ENCODE assay signal across 19 mouse cellular contexts in genomic region chr1:171119405-171119804, GRCm38 (mm10). TPM values are rescaled to one million over a fixed set of nuclear protein-coding genes. Genes with fewer than 3 reads are reported as not detected.
DNase-seq lines count a peak whose midpoint lies in the region.
"Had no signal": no experiment of that assay in that cellular context is flagged by ENCODE, and none has a peak within 500 bp of the region (broad histone marks: within the 10 kb centered on the region; RNA-seq: fewer than 3 reads in every experiment).

No protein-coding gene starts in this region.

- H3K4me3 ChIP-seq in hindbrain, embryonic 10.5 days = no peak overlapping the region
- H3K4me3 ChIP-seq: embryonic facial prominence, embryonic 10.5 days; embryonic facial prominence, embryonic 12.5 days; forebrain, embryonic 13.5 days; forebrain, embryonic 15.5 days had no signal

- peak; percentile 11 for DNase-seq in right cerebral cortex, adult 18-20 months
- no peak for DNase-seq in right cerebral cortex, postnatal 36 days (ENCODE audit: low spot score in 2 of 2)
- DNase-seq in induced T-regulatory cell, adult 2 months (ENCODE audit: low read depth) = peak; percentile 32
- DNase-seq in hindbrain, embryonic 10.5 days (ENCODE audit: low spot score) = no peak
- DNase-seq in left cerebral cortex, adult 9 months (ENCODE audit: low spot score in 2 of 2) = no peak
- DNase-seq: adrenal gland, adult 2 months; adrenal gland, postnatal 10 days; adrenal gland, postnatal 25 days; cerebellum, adult 11-12 months; cerebellum, adult 2 months; cerebellum, adult 9-10 months; cerebellum, postnatal 10 days; cerebellum, postnatal 25 days; forebrain, postnatal 0 days had no signal

- no peaks in the 10 kb centered on the region for H3K36me3 ChIP-seq in hindbrain, embryonic 10.5 days
- H3K36me3 ChIP-seq: embryonic facial prominence, embryonic 10.5 days; embryonic facial prominence, embryonic 12.5 days; forebrain, embryonic 15.5 days had no signal

- no peak overlapping the region for H3K27ac ChIP-seq in hindbrain, embryonic 10.5 days
- H3K27ac ChIP-seq: embryonic facial prominence, embryonic 10.5 days; embryonic facial prominence, embryonic 12.5 days; forebrain, embryonic 13.5 days; forebrain, embryonic 15.5 days had no signal

- 87% methylated on average over 14 of the region's 14 CpGs for whole genome bisulfite sequencing in hindbrain, embryonic 10.5 days

- H3K9me3 ChIP-seq in hindbrain, embryonic 10.5 days = no peaks in the 10 kb centered on the region
- H3K9me3 ChIP-seq: embryonic facial prominence, embryonic 10.5 days; embryonic facial prominence, embryonic 12.5 days; forebrain, embryonic 13.5 days; forebrain, embryonic 15.5 days had no signal

- no peaks in the 10 kb centered on the region for H3K27me3 ChIP-seq in hindbrain, embryonic 10.5 days (ENCODE audit: insufficient read depth, poor library complexity, severe bottlenecking)
- H3K27me3 ChIP-seq: embryonic facial prominence, embryonic 12.5 days; forebrain, embryonic 13.5 days; forebrain, embryonic 15.5 days had no signal

- H3K4me1 ChIP-seq in hindbrain, embryonic 10.5 days (replicated peaks) = peaks cover 16% of the 10 kb centered on the region
- H3K4me1 ChIP-seq: forebrain, embryonic 13.5 days had no signal

RNA-seq across cellular contexts. Expression of gene Cfap126, which starts 5.7 kb away (rescaled TPM):
- polyA plus RNA-seq in hindbrain, embryonic 10.5 days (2016; fragmentation: Nextera tagmentation; extraction: Ambion mirVana) = 5.4 and 13.0 TPM in 2 replicates

RNA-seq across cellular contexts. Expression of gene Sdhc, which starts 31.0 kb away (rescaled TPM):
- polyA plus RNA-seq in hindbrain, embryonic 10.5 days (2016; fragmentation: Nextera tagmentation; extraction: Ambion mirVana) = 295 and 301 TPM in 2 replicates

RNA-seq across cellular contexts. Expression of gene Mpz, which starts 31.1 kb away (rescaled TPM):
- polyA plus RNA-seq in hindbrain, embryonic 10.5 days (2016; fragmentation: Nextera tagmentation; extraction: Ambion mirVana) = 1.3 and 1.6 TPM in 2 replicates

RNA-seq across cellular contexts. Expression of gene Fcgr3, which starts 54.7 kb away (rescaled TPM):
- polyA plus RNA-seq in hindbrain, embryonic 10.5 days (2016; fragmentation: Nextera tagmentation; extraction: Ambion mirVana) = 4.7 and 7.6 TPM in 2 replicates
- polyA plus RNA-seq: C2C12 had no signal

Comparison
In these comparisons a context has a peak if more than half of its experiments do, and no peak if none do; other contexts are left out.
1. DNase-seq: peak in right cerebral cortex, adult 18-20 months (single experiment) and induced T-regulatory cell, adult 2 months (single experiment); none in right cerebral cortex, postnatal 36 days (0 of 2), hindbrain, embryonic 10.5 days (single experiment) and left cerebral cortex, adult 9 months (0 of 2).